ENCODE assay signal across 8 mouse cellular contexts in genomic region chr16:18812385-18812910, GRCm38 (mm10). TPM values are rescaled to one million over a fixed set of nuclear protein-coding genes. Genes with fewer than 3 reads are reported as not detected.
DNase-seq lines count a peak whose midpoint lies in the region; ATAC-seq and TF ChIP-seq lines count a peak whose summit lies in the region.

No protein-coding gene starts in this region.

- ATAC-seq in neural tube, embryonic 11.5 days (ENCODE audit: insufficient read depth, low FRiP score, low TSS enrichment), result no peak; the same call in 1 of the 2 replicates
- peak; percentile 54 for ATAC-seq in erythroid progenitor cell, adult 5-6 weeks (replicated peaks; ENCODE audit: low FRiP score, poor library complexity, severe bottlenecking)
- ATAC-seq in limb, embryonic 12.5 days (ENCODE audit: insufficient number of reproducible peaks, insufficient read depth, low FRiP score, low TSS enrichment, low read depth), result peak; percentile 23
- no peak for ATAC-seq in inflammation-experienced regulatory T-cells, adult 6 months

- peaks cover 11% of the 10 kb centered on the region for H3K36me3 ChIP-seq in neural tube, embryonic 11.5 days (ENCODE audit: control insufficient read depth, insufficient read depth, low read length)
- H3K36me3 ChIP-seq in limb, embryonic 12.5 days, result peaks cover 52% of the 10 kb centered on the region

- peaks cover 6% of the 10 kb centered on the region; the same call in 1 of the 2 replicates for H3K4me1 ChIP-seq in neural tube, embryonic 11.5 days (ENCODE audit: control insufficient read depth, insufficient read depth, low read length)
- H3K4me1 ChIP-seq in limb, embryonic 12.5 days (replicated peaks), result peaks cover 20% of the 10 kb centered on the region
- peaks cover 4% of the 10 kb centered on the region for H3K4me1 ChIP-seq in olfactory bulb, adult 2 months (ENCODE audit: control insufficient read depth, insufficient read depth, low read length)

- no peak for DNase-seq in neural tube, embryonic 11.5 days (ENCODE audit: low spot score)
- DNase-seq in neural tube, embryonic 10.5 days (ENCODE audit: extremely low spot score, low spot score), result no peak
- no peak for DNase-seq in adrenal gland, adult 2 months
- DNase-seq in adrenal gland, postnatal 25 days, result no peak

- no peak for TF ChIP-seq CTCF in olfactory bulb, adult 2 months (IDR thresholded peaks at IDR 0.05; ENCODE audit: insufficient read depth, low read depth, low read length)

- peak; percentile 3; the same call in 1 of the 2 replicates for TF ChIP-seq POLR2A in olfactory bulb, adult 2 months (IDR thresholded peaks at IDR 0.05; ENCODE audit: insufficient read depth, low read depth, low read length)

- H3K27me3 ChIP-seq in neural tube, embryonic 11.5 days (ENCODE audit: control insufficient read depth, insufficient read depth, low read length), result no peaks in the 10 kb centered on the region
- H3K27me3 ChIP-seq in limb, embryonic 12.5 days, result no peaks in the 10 kb centered on the region

- H3K9ac ChIP-seq in neural tube, embryonic 11.5 days (ENCODE audit: low read length), result peak overlapping the region; percentile 89
- peak overlapping the region; percentile 86 for H3K9ac ChIP-seq in limb, embryonic 12.5 days (replicated peaks)

- H3K4me3 ChIP-seq in neural tube, embryonic 11.5 days (ENCODE audit: low read depth, low read length), result peak overlapping the region; percentile 85
- H3K4me3 ChIP-seq in limb, embryonic 12.5 days (replicated peaks), result peak overlapping the region; percentile 78
- peak overlapping the region; percentile 82 for H3K4me3 ChIP-seq in olfactory bulb, adult 2 months (ENCODE audit: insufficient read depth, low read depth, low read length)

- peak overlapping the region; percentile 70 for H3K4me2 ChIP-seq in neural tube, embryonic 11.5 days (ENCODE audit: low read depth)
- H3K4me2 ChIP-seq in limb, embryonic 12.5 days, result peak overlapping the region; percentile 81

- 3% methylated on average over 31 of the region's 31 CpGs for WGBS in neural tube, embryonic 11.5 days
- 2% methylated on average over 31 of the region's 31 CpGs for WGBS in limb, embryonic 12.5 days
- WGBS in olfactory bulb, adult 2 months, result 2% methylated on average over 31 of the region's 31 CpGs

- H3K27ac ChIP-seq in neural tube, embryonic 11.5 days (ENCODE audit: low read depth, low read length), result peak overlapping the region; percentile 53; the same call in 1 of the 2 replicates
- peak overlapping the region; percentile 82 for H3K27ac ChIP-seq in limb, embryonic 12.5 days
- H3K27ac ChIP-seq in olfactory bulb, adult 2 months (ENCODE audit: insufficient read depth, low read depth, low read length), result no peak overlapping the region

- H3K9me3 ChIP-seq in neural tube, embryonic 11.5 days (ENCODE audit: control insufficient read depth, low read length), result no peaks in the 10 kb centered on the region
- no peaks in the 10 kb centered on the region for H3K9me3 ChIP-seq in limb, embryonic 12.5 days

RNA-seq across cellular contexts. Expression of gene Cdc45, which starts 0.7 kb away (rescaled TPM):
- polyA plus RNA-seq in neural tube, embryonic 11.5 days (2014; fragmentation: Nextera tagmentation; extraction: Ambion mirVana), result 60.5 and 62.2 TPM in 2 replicates
- 66.7 and 83.3 TPM in 2 replicates for total RNA-seq in erythroid progenitor cell, adult 5-6 weeks (2015; ENCODE audit: low replicate concordance)
- total RNA-seq in erythroid progenitor cell, adult 5-6 weeks (2017; ENCODE audit: low replicate concordance), result 61.0 and 72.0 TPM in 2 replicates
- 63.9 and 64.2 TPM in 2 replicates for polyA plus RNA-seq in limb, embryonic 12.5 days (2016; fragmentation: Nextera tagmentation; extraction: Ambion mirVana)
- not detected in 2 replicates for polyA plus RNA-seq in olfactory bulb, adult 2 months (2012; ENCODE audit: insufficient read depth, insufficient read length, low replicate concordance, missing spikeins)
- total RNA-seq in adrenal gland, adult 2 months (2021), result 1 to 10 TPM; 5.8 to 8.7 TPM
- 4.8 and 5.7 TPM in 2 replicates for polyA plus RNA-seq in adrenal gland, adult 2 months (2012; rRNA removed)
- 10 to 100 TPM in 1 of 3 experiments, 1 to 10 TPM in 2; 4.4 to 32.2 (median 6.3) TPM for polyA plus RNA-seq in inflammation-experienced regulatory T-cells, adult 6 months (2017; shearing (Covaris generic))
- total RNA-seq in adrenal gland, postnatal 25 days (2021), result 11.1 and 14.0 TPM in 2 replicates

RNA-seq across cellular contexts. Expression of gene Ufd1, which starts 0.9 kb away (rescaled TPM):
- polyA plus RNA-seq in neural tube, embryonic 11.5 days (2014; fragmentation: Nextera tagmentation; extraction: Ambion mirVana), result 74.4 and 89.0 TPM in 2 replicates
- 59.5 and 75.3 TPM in 2 replicates for total RNA-seq in erythroid progenitor cell, adult 5-6 weeks (2015; ENCODE audit: low replicate concordance)
- 87.2 and 92.1 TPM in 2 replicates for total RNA-seq in erythroid progenitor cell, adult 5-6 weeks (2017; ENCODE audit: low replicate concordance)
- 118 and 120 TPM in 2 replicates for polyA plus RNA-seq in limb, embryonic 12.5 days (2016; fragmentation: Nextera tagmentation; extraction: Ambion mirVana)
- 154 TPM in 1 of 2 replicates, not detected in the other for polyA plus RNA-seq in olfactory bulb, adult 2 months (2012; ENCODE audit: insufficient read depth, insufficient read length, low replicate concordance, missing spikeins)
- 100 to 1,000 TPM; 102 to 115 TPM for total RNA-seq in adrenal gland, adult 2 months (2021)
- 19.9 and 27.1 TPM in 2 replicates for polyA plus RNA-seq in adrenal gland, adult 2 months (2012; rRNA removed)
- polyA plus RNA-seq in inflammation-experienced regulatory T-cells, adult 6 months (2017; shearing (Covaris generic)), result 100 to 1,000 TPM; 119 to 181 (median 138) TPM
- total RNA-seq in adrenal gland, postnatal 25 days (2021), result 95.5 and 124 TPM in 2 replicates

RNA-seq across cellular contexts. Expression of gene 2510002D24Rik, which starts 23.9 kb away (rescaled TPM):
- polyA plus RNA-seq in neural tube, embryonic 11.5 days (2014; fragmentation: Nextera tagmentation; extraction: Ambion mirVana), result 17.7 and 19.7 TPM in 2 replicates
- total RNA-seq in erythroid progenitor cell, adult 5-6 weeks (2015; ENCODE audit: low replicate concordance), result 5.4 and 7.5 TPM in 2 replicates
- total RNA-seq in erythroid progenitor cell, adult 5-6 weeks (2017; ENCODE audit: low replicate concordance), result 3.9 TPM in 2 replicates
- polyA plus RNA-seq in limb, embryonic 12.5 days (2016; fragmentation: Nextera tagmentation; extraction: Ambion mirVana), result 37.3 and 38.9 TPM in 2 replicates
- not detected in 2 replicates for polyA plus RNA-seq in olfactory bulb, adult 2 months (2012; ENCODE audit: insufficient read depth, insufficient read length, low replicate concordance, missing spikeins)
- 10 to 100 TPM; 14.0 to 18.6 TPM for total RNA-seq in adrenal gland, adult 2 months (2021)
- 61.3 and 69.2 TPM in 2 replicates for polyA plus RNA-seq in adrenal gland, adult 2 months (2012; rRNA removed)
- polyA plus RNA-seq in inflammation-experienced regulatory T-cells, adult 6 months (2017; shearing (Covaris generic)), result 100 to 1,000 TPM in 1 of 3 experiments, 10 to 100 TPM in 2; 69.8 to 105 (median 79.3) TPM
- 15.5 and 24.3 TPM in 2 replicates for total RNA-seq in adrenal gland, postnatal 25 days (2021)

RNA-seq across cellular contexts. Expression of gene Gm28539, which starts 23.9 kb away (rescaled TPM):
- polyA plus RNA-seq in neural tube, embryonic 11.5 days (2014; fragmentation: Nextera tagmentation; extraction: Ambion mirVana), result not detected in 2 replicates
- total RNA-seq in erythroid progenitor cell, adult 5-6 weeks (2015; ENCODE audit: low replicate concordance), result not detected in 2 replicates
- total RNA-seq in erythroid progenitor cell, adult 5-6 weeks (2017; ENCODE audit: low replicate concordance), result 15.7 TPM in 1 of 2 replicates, not detected in the other
- not detected in 2 replicates for polyA plus RNA-seq in limb, embryonic 12.5 days (2016; fragmentation: Nextera tagmentation; extraction: Ambion mirVana)
- not detected in 2 replicates for polyA plus RNA-seq in olfactory bulb, adult 2 months (2012; ENCODE audit: insufficient read depth, insufficient read length, low replicate concordance, missing spikeins)
- 1 to 10 TPM; 4.6 to 7.5 TPM for total RNA-seq in adrenal gland, adult 2 months (2021)
- 0.47 and 0.51 TPM in 2 replicates for polyA plus RNA-seq in adrenal gland, adult 2 months (2012; rRNA removed)
- polyA plus RNA-seq in inflammation-experienced regulatory T-cells, adult 6 months (2017; shearing (Covaris generic)), result not detected
- 3.8 and 4.6 TPM in 2 replicates for total RNA-seq in adrenal gland, postnatal 25 days (2021)

RNA-seq across cellular contexts. Expression of gene Cldn5, which starts 35.8 kb away (rescaled TPM):
- polyA plus RNA-seq in neural tube, embryonic 11.5 days (2014; fragmentation: Nextera tagmentation; extraction: Ambion mirVana), result 35.2 and 37.7 TPM in 2 replicates
- total RNA-seq in erythroid progenitor cell, adult 5-6 weeks (2015; ENCODE audit: low replicate concordance), result not detected in 2 replicates
- total RNA-seq in erythroid progenitor cell, adult 5-6 weeks (2017; ENCODE audit: low replicate concordance), result not detected in 2 replicates
- polyA plus RNA-seq in limb, embryonic 12.5 days (2016; fragmentation: Nextera tagmentation; extraction: Ambion mirVana), result 15.3 and 19.4 TPM in 2 replicates
- not detected in 2 replicates for polyA plus RNA-seq in olfactory bulb, adult 2 months (2012; ENCODE audit: insufficient read depth, insufficient read length, low replicate concordance, missing spikeins)
- 10 to 100 TPM in 1 of 2 experiments, 1 to 10 TPM in 1; 3.5 to 16.9 TPM for total RNA-seq in adrenal gland, adult 2 months (2021)
- 68.7 and 108 TPM in 2 replicates for polyA plus RNA-seq in adrenal gland, adult 2 months (2012; rRNA removed)
- polyA plus RNA-seq in inflammation-experienced regulatory T-cells, adult 6 months (2017; shearing (Covaris generic)), result not detected
- 15.2 and 23.3 TPM in 2 replicates for total RNA-seq in adrenal gland, postnatal 25 days (2021)

Comparison
In these comparisons a context has a peak if more than half of its experiments do, and no peak if none do; other contexts are left out.
1. ATAC-seq: peak in erythroid progenitor cell, adult 5-6 weeks (single experiment) and limb, embryonic 12.5 days (single experiment); none in neural tube, embryonic 11.5 days (single experiment) and inflammation-experienced regulatory T-cells, adult 6 months (single experiment).
2. RNA of gene 2510002D24Rik, which starts 23.9 kb away (polyA plus RNA-seq): 69.8 to 105 TPM in inflammation-experienced regulatory T-cells, adult 6 months, 61.3 to 69.2 TPM in adrenal gland, adult 2 months, 37.3 to 38.9 TPM in limb, embryonic 12.5 days and 17.7 to 19.7 TPM in neural tube, embryonic 11.5 days; not detected in olfactory bulb, adult 2 months; every median in the first group is over 10 times any median in the second.
3. Peak in every context shown above with its lines, with median percentiles within 50 percentile points of each other: H3K4me3 ChIP-seq.